Mouse (Mus musculus): ENCODE measurements around the gene Cltc. TPM values are rescaled to one million over a fixed set of nuclear protein-coding genes. Genes with fewer than 3 reads are reported as not detected.
"Not testable (repeated sequence)": the region's sequence is repeated elsewhere in the genome, so short reads cannot be mapped to it uniquely, and the experiment has no call there.

Gene Cltc
- total and polyA plus RNA-seq, 2 experiments from 2014 or later, result 136 to 389 TPM

DNA sequence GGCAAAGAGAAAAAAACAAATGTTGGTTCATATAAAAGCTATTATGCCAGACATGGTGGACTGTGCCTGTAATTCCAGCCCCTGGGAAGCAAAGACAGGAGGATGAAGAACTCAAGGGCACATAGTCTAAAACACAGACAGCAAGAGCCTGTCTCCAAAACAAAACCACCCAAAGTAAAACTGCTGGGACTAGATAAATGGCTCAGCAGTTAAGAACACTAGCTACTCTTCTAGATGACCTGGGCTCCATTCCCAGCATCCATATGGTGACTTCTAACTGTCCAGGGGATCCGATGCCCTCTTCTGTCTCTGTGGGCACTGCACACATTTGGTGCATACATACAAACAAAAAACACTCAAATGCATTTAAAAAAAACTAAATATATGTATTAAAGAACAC, 6.4 kb downstream of the Cltc start:
- no peaks in the 10 kb centered on the region for H3K27me3 ChIP-seq (ENCODE audit: insufficient read depth, low read length)
- no peak overlapping the region for H3K4me2 ChIP-seq (ENCODE audit: low read depth, low read length)
- no peak overlapping the region for H3K27ac ChIP-seq
- DNase-seq (ENCODE audit: low spot score) (no peak), ATAC-seq (no peak)
- 76% methylated on average over 1 of the region's 1 CpGs for WGBS
- H3K4me1 ChIP-seq (ENCODE audit: insufficient read depth, low read length), result peaks cover 10% of the 10 kb centered on the region; the same call in 1 of the 2 replicates
- H3K36me3 ChIP-seq (ENCODE audit: insufficient read depth, low read length), result no peaks in the 10 kb centered on the region
- H3K4me3 ChIP-seq (ENCODE audit: low read length), result no peak overlapping the region
- no peak overlapping the region for H3K9ac ChIP-seq (replicated peaks; ENCODE audit: low read length)
- TF ChIP-seq CTCF (IDR thresholded peaks at IDR 0.05; ENCODE audit: low read depth), result no peak
- no peaks in the 10 kb centered on the region for H3K9me3 ChIP-seq (ENCODE audit: low read length)

DNA sequence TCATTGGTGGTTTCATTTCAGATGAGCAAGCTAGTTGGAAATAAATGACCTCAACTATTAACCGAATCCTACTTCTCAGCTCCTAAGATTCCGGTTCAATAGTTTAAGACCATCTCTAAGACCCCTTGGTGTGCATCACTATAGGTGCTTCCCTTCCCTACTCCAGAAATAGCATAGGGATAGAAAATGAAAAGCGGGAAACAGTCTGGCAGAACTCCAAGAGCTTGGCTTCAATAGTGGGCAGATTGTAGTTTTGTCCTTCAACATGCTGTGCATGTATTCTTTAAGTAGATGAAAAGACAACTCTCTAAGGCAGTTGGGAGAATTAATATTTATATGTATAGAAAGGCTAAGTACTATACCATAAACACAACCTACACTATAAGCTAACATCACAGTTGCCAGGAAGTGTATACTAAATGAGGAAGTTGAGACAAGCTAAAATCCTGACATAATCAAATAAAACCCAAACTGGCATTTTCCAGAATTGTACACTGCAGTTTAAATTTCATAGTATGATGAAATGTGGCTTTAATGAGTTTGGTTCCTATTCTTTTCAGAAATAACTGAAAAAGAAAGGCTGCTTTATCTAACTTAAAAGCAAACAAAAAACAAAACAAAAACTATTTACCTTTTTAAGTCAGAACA, 7.5 kb downstream of the Cltc start:
- H3K4me2 ChIP-seq (ENCODE audit: low read depth, low read length), result no peak overlapping the region
- H3K27ac ChIP-seq, result no peak overlapping the region
- ATAC-seq (no peak), DNase-seq (ENCODE audit: low spot score) (no peak)
- no peaks in the 10 kb centered on the region for H3K9me3 ChIP-seq (ENCODE audit: low read length)
- no peaks in the 10 kb centered on the region for H3K36me3 ChIP-seq (ENCODE audit: insufficient read depth, low read length)
- WGBS, result 39% methylated on average over 3 of the region's 3 CpGs
- no peak for TF ChIP-seq CTCF (IDR thresholded peaks at IDR 0.05; ENCODE audit: low read depth)
- no peak overlapping the region for H3K4me3 ChIP-seq (ENCODE audit: low read length)
- H3K27me3 ChIP-seq (ENCODE audit: insufficient read depth, low read length), result no peaks in the 10 kb centered on the region
- H3K9ac ChIP-seq (replicated peaks; ENCODE audit: low read length), result no peak overlapping the region
- 0 out of 2 replicates have a peak, but pooled peaks cover 3% of the 10 kb centered on the region for H3K4me1 ChIP-seq (ENCODE audit: insufficient read depth, low read length)

DNA sequence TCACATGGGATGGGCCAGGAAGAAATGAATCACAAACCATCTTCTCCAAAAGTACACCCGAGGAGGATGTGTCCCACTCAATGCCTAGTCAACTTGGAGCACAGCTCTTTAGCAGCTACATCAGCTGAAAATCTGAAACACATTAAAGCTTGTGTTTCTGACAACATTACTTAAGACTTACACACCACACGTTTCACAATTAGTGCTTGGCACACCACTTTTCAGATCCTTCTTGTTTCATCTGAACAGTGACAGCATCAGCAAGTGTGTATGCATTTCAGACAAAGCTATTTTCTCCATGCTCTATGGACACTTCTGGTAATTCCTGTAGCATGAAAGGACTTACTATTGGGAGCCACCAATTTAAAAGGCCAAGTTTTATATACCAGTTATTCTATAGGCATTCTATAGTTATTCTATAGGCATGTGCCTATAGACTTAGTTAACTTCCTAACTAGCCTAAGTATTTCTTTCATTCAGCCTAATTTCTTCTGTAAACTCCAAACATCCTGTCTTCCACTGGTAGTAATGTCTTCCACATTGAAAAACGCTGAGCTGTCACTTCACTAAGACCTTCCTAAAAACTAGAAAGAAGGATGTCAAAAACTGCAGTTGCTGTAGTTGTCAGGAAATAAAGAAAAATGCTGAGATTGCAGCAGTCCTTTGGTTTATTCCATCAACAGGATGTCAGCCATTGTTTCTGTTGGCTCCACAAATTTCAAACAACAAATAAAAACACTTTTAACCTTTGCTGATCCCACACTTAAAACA, 11.5 kb downstream of the Cltc start:
- H3K9ac ChIP-seq (replicated peaks; ENCODE audit: low read length), result no peak overlapping the region
- H3K27me3 ChIP-seq (ENCODE audit: insufficient read depth, low read length), result no peaks in the 10 kb centered on the region
- no peak overlapping the region for H3K27ac ChIP-seq
- TF ChIP-seq CTCF (IDR thresholded peaks at IDR 0.05; ENCODE audit: low read depth), result no peak
- H3K4me2 ChIP-seq (ENCODE audit: low read depth, low read length), result no peak overlapping the region
- WGBS, result 68% methylated on average over 3 of the region's 3 CpGs
- no peak overlapping the region for H3K4me3 ChIP-seq (ENCODE audit: low read length)
- no peak for DNase-seq (ENCODE audit: low spot score)
- H3K36me3 ChIP-seq (ENCODE audit: insufficient read depth, low read length), result no peaks in the 10 kb centered on the region
- ATAC-seq, result no peak
- H3K4me1 ChIP-seq (ENCODE audit: insufficient read depth, low read length), result no peaks in the 10 kb centered on the region
- no peaks in the 10 kb centered on the region for H3K9me3 ChIP-seq (ENCODE audit: low read length)

DNA sequence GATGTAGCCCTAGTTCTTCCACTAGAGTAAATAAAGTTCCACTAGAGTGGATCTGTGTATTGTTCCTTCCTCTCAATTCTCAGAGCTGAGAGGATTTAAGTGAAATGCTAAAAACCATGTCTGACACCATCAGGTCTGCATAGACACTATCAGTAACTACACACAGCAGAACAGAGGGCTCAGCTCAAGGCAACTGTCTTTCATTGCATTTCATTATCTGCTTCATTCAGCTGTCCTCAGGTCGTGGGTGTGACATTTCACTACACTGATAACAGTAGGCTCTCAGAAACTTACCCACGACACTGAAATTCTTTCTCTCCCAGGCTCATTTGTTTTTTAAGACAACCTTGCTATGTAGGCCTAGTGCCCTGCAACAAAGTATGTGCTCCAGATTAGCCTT, 14.8 kb downstream of the Cltc start:
- H3K4me2 ChIP-seq (ENCODE audit: low read depth, low read length), result no peak overlapping the region
- no peak overlapping the region for H3K4me3 ChIP-seq (ENCODE audit: low read length)
- no peaks in the 10 kb centered on the region for H3K27me3 ChIP-seq (ENCODE audit: insufficient read depth, low read length)
- H3K27ac ChIP-seq, result no peak overlapping the region
- no peak overlapping the region for H3K9ac ChIP-seq (replicated peaks; ENCODE audit: low read length)
- no peak for TF ChIP-seq CTCF (IDR thresholded peaks at IDR 0.05; ENCODE audit: low read depth)
- 66% methylated on average over 2 of the region's 2 CpGs for WGBS
- no peaks in the 10 kb centered on the region for H3K9me3 ChIP-seq (ENCODE audit: low read length)
- ATAC-seq (no peak), DNase-seq (ENCODE audit: low spot score) (no peak)
- H3K4me1 ChIP-seq (ENCODE audit: insufficient read depth, low read length), result no peaks in the 10 kb centered on the region
- no peaks in the 10 kb centered on the region for H3K36me3 ChIP-seq (ENCODE audit: insufficient read depth, low read length)

DNA sequence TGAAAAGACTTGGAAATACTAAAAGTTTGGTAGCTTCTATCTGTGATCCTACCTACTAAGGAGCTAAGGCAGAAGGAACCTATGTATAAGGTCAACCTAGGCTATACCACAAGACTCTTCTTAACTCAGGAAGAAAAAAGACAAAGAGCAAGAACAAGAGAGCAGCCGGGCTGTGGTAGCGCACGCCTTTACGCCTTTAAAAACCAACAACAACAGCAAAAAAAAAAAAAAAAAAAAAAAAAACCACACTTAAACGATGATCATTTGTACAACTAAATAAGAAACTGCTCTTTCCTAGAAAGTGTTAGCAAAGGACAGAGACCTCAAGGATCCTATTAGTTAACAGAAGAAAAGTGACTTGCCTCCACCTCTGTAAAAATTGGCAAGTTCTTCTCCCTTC, 15.9 kb downstream of the Cltc start:
- DNase-seq (ENCODE audit: low spot score) (no peak), ATAC-seq (no peak)
- H3K4me2 ChIP-seq (ENCODE audit: low read depth, low read length), result no peak overlapping the region
- 90% methylated on average over 5 of the region's 5 CpGs for WGBS
- no peak overlapping the region for H3K9ac ChIP-seq (replicated peaks; ENCODE audit: low read length)
- no peaks in the 10 kb centered on the region for H3K36me3 ChIP-seq (ENCODE audit: insufficient read depth, low read length)
- no peaks in the 10 kb centered on the region for H3K27me3 ChIP-seq (ENCODE audit: insufficient read depth, low read length)
- no peaks in the 10 kb centered on the region for H3K9me3 ChIP-seq (ENCODE audit: low read length)
- no peak overlapping the region for H3K27ac ChIP-seq
- no peak for TF ChIP-seq CTCF (IDR thresholded peaks at IDR 0.05; ENCODE audit: low read depth)
- no peaks in the 10 kb centered on the region for H3K4me1 ChIP-seq (ENCODE audit: insufficient read depth, low read length)
- no peak overlapping the region for H3K4me3 ChIP-seq (ENCODE audit: low read length)

DNA sequence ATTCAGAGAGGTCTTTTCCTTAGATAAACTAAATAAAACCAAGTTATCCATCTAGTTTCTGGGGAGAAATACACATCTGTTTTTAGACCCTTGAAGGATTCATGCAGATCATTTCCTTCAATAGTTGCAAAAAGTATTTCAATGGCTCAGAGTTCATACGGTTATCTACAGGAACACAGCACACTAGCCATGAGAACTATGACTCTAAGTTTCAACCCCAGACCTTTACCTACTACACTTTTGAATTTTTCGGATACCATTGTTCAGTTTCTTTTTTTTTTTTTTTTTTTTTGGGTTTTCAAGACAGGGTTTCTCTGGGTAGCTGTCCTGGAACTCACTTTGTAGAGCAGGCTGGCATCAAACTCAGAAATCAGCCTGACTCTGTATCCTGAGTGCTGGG, 17.9 kb downstream of the Cltc start:
- 93% methylated on average over 2 of the region's 2 CpGs for WGBS
- Histone ChIP-seq H3K9me3 (ENCODE audit: low read length) (no peaks in the 10 kb centered on the region), H3K4me2 (ENCODE audit: low read depth, low read length) (no peak overlapping the region), H3K36me3 (ENCODE audit: insufficient read depth, low read length) (peaks cover 1% of the 10 kb centered on the region; the same call in 1 of the 2 replicates), H3K4me1 (ENCODE audit: insufficient read depth, low read length) (no peaks in the 10 kb centered on the region), H3K9ac (replicated peaks; ENCODE audit: low read length) (no peak overlapping the region), H3K27ac (no peak overlapping the region), H3K4me3 (ENCODE audit: low read length) (no peak overlapping the region), H3K27me3 (ENCODE audit: insufficient read depth, low read length) (no peaks in the 10 kb centered on the region)
- TF ChIP-seq CTCF (IDR thresholded peaks at IDR 0.05; ENCODE audit: low read depth), result no peak
- ATAC-seq (no peak), DNase-seq (ENCODE audit: low spot score) (no peak)

DNA sequence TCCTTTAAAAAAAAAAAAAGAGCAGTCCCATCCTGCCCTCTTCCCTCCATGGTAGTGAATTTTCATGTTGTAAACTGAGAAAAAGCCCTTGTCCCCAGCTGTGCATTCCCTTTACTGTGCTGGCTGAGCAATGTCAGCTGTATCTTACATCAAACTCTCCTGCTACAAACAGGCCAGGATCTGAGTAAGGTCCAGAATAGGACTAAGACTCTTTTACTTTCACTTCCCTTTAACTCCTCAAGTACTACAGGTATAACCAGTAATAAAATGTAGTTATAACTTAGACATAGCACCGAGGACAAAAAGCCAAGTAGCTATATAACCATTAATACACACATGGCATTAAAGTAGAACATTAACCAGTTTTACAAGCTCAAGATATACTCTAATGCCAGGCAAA, 18.4 kb downstream of the Cltc start:
- 94% methylated on average over 1 of the region's 1 CpGs for WGBS
- ATAC-seq, result no peak
- no peak overlapping the region for H3K27ac ChIP-seq

DNA sequence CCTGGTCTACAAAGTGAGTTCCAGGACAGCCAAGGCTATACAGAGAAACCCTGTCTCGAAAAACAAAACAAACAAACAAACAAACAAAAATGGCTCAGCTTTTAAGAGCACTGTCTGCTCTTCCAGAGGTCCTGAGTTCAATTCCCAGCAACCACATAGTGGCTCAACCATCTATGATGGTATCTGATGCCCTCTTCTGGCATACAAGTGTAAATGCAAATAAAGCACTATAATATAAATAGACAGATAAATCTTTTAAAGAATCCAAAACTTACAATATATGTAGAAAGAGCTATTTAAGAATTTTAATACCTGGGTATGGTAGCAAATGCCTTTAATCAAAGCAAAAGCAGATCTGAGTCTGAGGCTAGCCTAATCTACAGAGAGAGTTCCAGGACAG, 19.1 kb downstream of the Cltc start:
- DNase-seq (ENCODE audit: low spot score); H3K27me3 ChIP-seq (ENCODE audit: insufficient read depth, low read length); H3K36me3 ChIP-seq (ENCODE audit: insufficient read depth, low read length); H3K27ac ChIP-seq; ATAC-seq; H3K4me1 ChIP-seq (ENCODE audit: insufficient read depth, low read length); H3K4me3 ChIP-seq (ENCODE audit: low read length); H3K9ac ChIP-seq (replicated peaks; ENCODE audit: low read length); H3K4me2 ChIP-seq (ENCODE audit: low read depth, low read length); H3K9me3 ChIP-seq (ENCODE audit: low read length): not testable (repeated sequence)
- 100% methylated on average over 1 of the region's 1 CpGs for WGBS

More for the DNA sequence above, 18.4 kb downstream of the Cltc start:
- TF ChIP-seq CTCF (IDR thresholded peaks at IDR 0.05; ENCODE audit: low read depth), result no peak
- Histone ChIP-seq H3K4me2 (ENCODE audit: low read depth, low read length) (no peak overlapping the region), H3K9me3 (ENCODE audit: low read length) (no peaks in the 10 kb centered on the region), H3K4me1 (ENCODE audit: insufficient read depth, low read length) (no peaks in the 10 kb centered on the region), H3K9ac (replicated peaks; ENCODE audit: low read length) (no peak overlapping the region), H3K4me3 (ENCODE audit: low read length) (no peak overlapping the region), H3K36me3 (ENCODE audit: insufficient read depth, low read length) (peaks cover 6% of the 10 kb centered on the region; the same call in 1 of the 2 replicates), H3K27me3 (ENCODE audit: insufficient read depth, low read length) (no peaks in the 10 kb centered on the region)
- DNase-seq (ENCODE audit: low spot score), result no peak

Measured in hindbrain, postnatal 0 days (tissue).